Mouse (Mus musculus): ENCODE results near the gene Tnnt3.

Gene Tnnt3

GRCm38 (mm10) chr7:142542771-142543303 is 44.2 kb downstream of the Tnnt3 start:
- no peak for DNase-seq (ENCODE audit: low spot score)

- no peak for DNase-seq (ENCODE audit: low spot score)
These were observed 47.3 kb downstream of the Tnnt3 start for GRCm38 (mm10) chr7:142545967-142546366.

GRCm38 (mm10) chr7:142547874-142548273 is 49.2 kb downstream of the Tnnt3 start:
- no peak for DNase-seq (ENCODE audit: low spot score)

GRCm38 (mm10) chr7:142548706-142549105 is 50.1 kb downstream of the Tnnt3 start:
- DNase-seq (ENCODE audit: low spot score), result no peak

GRCm38 (mm10) chr7:142549941-142550763 is 51.5 kb downstream of the Tnnt3 start:
- DNase-seq (ENCODE audit: low spot score), result no peak

GRCm38 (mm10) chr7:142550935-142551373 is 52.3 kb downstream of the Tnnt3 start:
- DNase-seq (ENCODE audit: low spot score), result no peak

GRCm38 (mm10) chr7:142551691-142552090 is 53.1 kb downstream of the Tnnt3 start:
- DNase-seq (ENCODE audit: low spot score), result no peak

GRCm38 (mm10) chr7:142552591-142553416 is 54.2 kb downstream of the Tnnt3 start:
- DNase-seq (ENCODE audit: low spot score), result no peak

GRCm38 (mm10) chr7:142553417-142554335 is 55.0 kb downstream of the Tnnt3 start:
- DNase-seq (ENCODE audit: low spot score), result no peak

- DNase-seq (ENCODE audit: low spot score), result no peak
These were observed 56.0 kb downstream of the Tnnt3 start for GRCm38 (mm10) chr7:142554625-142555024.

- DNase-seq (ENCODE audit: low spot score), result no peak
These were observed 56.9 kb downstream of the Tnnt3 start for GRCm38 (mm10) chr7:142555366-142556088.

- DNase-seq (ENCODE audit: low spot score), result no peak
These were observed 57.4 kb downstream of the Tnnt3 start for GRCm38 (mm10) chr7:142556089-142556476.

GRCm38 (mm10) chr7:142557696-142558095 is 59.1 kb downstream of the Tnnt3 start:
- no peak for DNase-seq (ENCODE audit: low spot score)

GRCm38 (mm10) chr7:142558511-142559146 is 60.0 kb downstream of the Tnnt3 start:
- DNase-seq (ENCODE audit: low spot score), result no peak

GRCm38 (mm10) chr7:142559651-142560175 is 61.1 kb downstream of the Tnnt3 start:
- DNase-seq (ENCODE audit: low spot score), result no peak

GRCm38 (mm10) chr7:142560942-142561855 is 62.6 kb downstream of the Tnnt3 start:
- DNase-seq (ENCODE audit: low spot score), result no peak

- DNase-seq (ENCODE audit: low spot score), result no peak
These were observed 63.3 kb downstream of the Tnnt3 start for GRCm38 (mm10) chr7:142561856-142562404.

- DNase-seq (ENCODE audit: low spot score), result no peak
These were observed 64.5 kb downstream of the Tnnt3 start for GRCm38 (mm10) chr7:142563168-142563567.
